Mouse (Mus musculus): ENCODE measurements around the gene Mmp2.

- TF ChIP-seq CTCF (IDR thresholded peaks at IDR 0.05; ENCODE audit: borderline replicate concordance, insufficient read depth, low read depth, low read length) (no peak), POLR2A (IDR thresholded peaks at IDR 0.05; ENCODE audit: borderline replicate concordance, insufficient read depth, low read length) (no peak)
Observed at GRCm38 (mm10) chr8:92881247-92881646, 54.2 kb downstream of the Mmp2 start.

Measured in cerebellum, adult 2 months (tissue).